Mouse (Mus musculus) liver, embryonic 15.5 days (tissue): ENCODE results near the gene Zfp961. TPM values are rescaled to one million over a fixed set of nuclear protein-coding genes. Genes with fewer than 3 reads are reported as not detected.
"Not testable (repeated sequence)": the region's sequence is repeated elsewhere in the genome, so short reads cannot be mapped to it uniquely, and the experiment has no call there.

Experiments used
- ATAC-seq: fragments of 200-750 bp; cut with Nextera tagmentation; 2 replicates; pipeline ENCODE4 v1.8.0; 2017; ENCODE audit warnings: moderate number of reproducible peaks, mild to moderate bottlenecking, moderate library complexity; ENCODE audit not compliant: insufficient read depth
- H3K27ac ChIP-seq: fragments of 300-500 bp; sonication (generic); replicated peaks from 2 replicates; pipeline ENCODE4 v1.5.1; 2015; ENCODE audit warnings: mild to moderate bottlenecking, inconsistent platforms
- H3K27me3 ChIP-seq: fragments of 300-500 bp; sonication (generic); 2 replicates; pipeline ENCODE4 v1.6.1; 2015; ENCODE audit warnings: mild to moderate bottlenecking, inconsistent platforms
- H3K36me3 ChIP-seq: fragments of 300-500 bp; sonication (generic); replicated peaks from 2 replicates; pipeline ENCODE4 v1.6.1; 2015; ENCODE audit warnings: moderate library complexity, mild to moderate bottlenecking, inconsistent platforms
- H3K4me1 ChIP-seq: fragments of 300-500 bp; sonication (generic); replicated peaks from 2 replicates; pipeline ENCODE4 v1.6.1; 2015; ENCODE audit warnings: inconsistent platforms
- H3K4me2 ChIP-seq: fragments of 300-500 bp; sonication (generic); 2 replicates; pipeline ENCODE4 v1.6.1; 2015; ENCODE audit warnings: moderate library complexity, mild to moderate bottlenecking, inconsistent platforms
- H3K4me3 ChIP-seq: fragments of 300-500 bp; sonication (generic); replicated peaks from 2 replicates; pipeline ENCODE4 v1.5.1; 2015; ENCODE audit warnings: mild to moderate bottlenecking, inconsistent platforms
- H3K9ac ChIP-seq: fragments of 300-500 bp; sonication (generic); 2 replicates; pipeline ENCODE4 v1.6.1; 2015; ENCODE audit warnings: moderate library complexity, mild to moderate bottlenecking, inconsistent platforms
- H3K9me3 ChIP-seq: fragments of 300-500 bp; sonication (generic); replicated peaks from 2 replicates; pipeline ENCODE4 v1.6.1; 2016; ENCODE audit warnings: inconsistent platforms
- WGBS: fragments of 180-500 bp; shearing (Covaris S2); methylation state at CpG from one replicate; pipeline ENCODE4 v1.1.7; 2015; ENCODE audit warnings: mixed read lengths; ENCODE audit not compliant: insufficient replicate concordance; 5-methylcytosine and 5-hydroxymethylcytosine counted together
- polyA plus RNA-seq: library from polyadenylated mRNA; unstranded; fragments of >200 nt; fragmentation: Nextera tagmentation; extraction: Ambion mirVana; gene quantifications from 2 replicates; pipeline ENCODE4 v1.2.1, GENCODE M21; 2015

The Zfp961 gene
- polyA plus RNA-seq, 1 experiment from 2014 or later = 6.5 TPM

DNA sequence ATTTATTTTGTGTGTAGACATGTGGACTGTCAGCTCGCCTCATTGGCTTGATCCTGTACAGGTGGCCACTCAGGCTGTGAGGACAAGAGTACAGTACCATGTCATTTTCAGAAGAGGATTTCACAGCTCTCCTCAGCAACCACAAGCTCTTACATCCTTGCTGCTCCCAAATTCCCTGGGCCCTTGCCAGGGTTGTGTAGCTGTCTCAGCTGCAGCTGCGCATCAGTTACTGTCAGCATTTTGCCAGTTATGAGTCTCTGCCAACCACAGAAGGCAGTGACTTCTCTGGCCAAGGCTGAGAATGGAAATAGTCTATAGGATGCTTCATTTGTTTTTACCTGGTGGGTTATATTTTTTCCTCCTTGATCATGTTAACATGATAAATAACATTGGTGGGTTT lies 67.3 kb downstream of the Zfp961 start:
- no peak overlapping the region for H3K4me2 ChIP-seq
- H3K4me3 ChIP-seq = no peak overlapping the region
- ATAC-seq = no peak
- H3K27me3 ChIP-seq = no peaks in the 10 kb centered on the region
- H3K9me3 ChIP-seq = no peaks in the 10 kb centered on the region
- WGBS = 45% methylated on average over 2 of the region's 2 CpGs
- H3K9ac ChIP-seq = no peak overlapping the region
- no peaks in the 10 kb centered on the region for H3K4me1 ChIP-seq
- H3K36me3 ChIP-seq = no peaks in the 10 kb centered on the region
- no peak overlapping the region for H3K27ac ChIP-seq

DNA sequence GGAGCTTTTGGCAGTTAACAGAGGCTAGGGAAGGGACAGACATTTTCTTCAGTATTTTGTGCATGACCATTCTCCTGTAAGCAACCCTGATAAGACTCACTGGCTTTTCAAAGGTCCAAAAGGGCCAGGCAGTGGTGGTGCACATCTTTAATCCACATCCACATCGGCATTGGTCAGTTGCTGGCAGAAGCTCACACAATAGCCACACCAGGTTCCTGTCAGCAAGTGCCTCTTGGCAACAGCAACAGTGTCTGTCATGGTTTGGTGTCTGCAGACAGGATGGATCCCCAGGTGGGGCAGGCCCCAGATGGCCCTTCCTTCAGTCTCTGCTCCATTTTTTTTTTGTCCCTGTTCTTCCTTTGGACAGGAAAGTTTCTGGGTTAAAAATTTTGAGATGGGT lies 68.2 kb downstream of the Zfp961 start:
- not testable (repeated sequence) for ATAC-seq, H3K4me3 ChIP-seq, H3K4me1 ChIP-seq, H3K27ac ChIP-seq, H3K9me3 ChIP-seq, H3K36me3 ChIP-seq, H3K27me3 ChIP-seq, H3K9ac ChIP-seq, H3K4me2 ChIP-seq
- WGBS = 53% methylated on average over 1 of the region's 1 CpGs

- no peak overlapping the region for H3K4me3 ChIP-seq
- no peak overlapping the region for H3K4me2 ChIP-seq
- no peaks in the 10 kb centered on the region for H3K4me1 ChIP-seq
- no peaks in the 10 kb centered on the region for H3K36me3 ChIP-seq
- H3K27me3 ChIP-seq = no peaks in the 10 kb centered on the region
- H3K9me3 ChIP-seq = no peaks in the 10 kb centered on the region
- ATAC-seq = no peak
- 55% methylated on average over 2 of the region's 2 CpGs for WGBS
- no peak overlapping the region for H3K27ac ChIP-seq
- no peak overlapping the region for H3K9ac ChIP-seq
These were observed 69.0 kb downstream of the Zfp961 start for GRCm38 (mm10) chr8:72019816-72020215.

GRCm38 (mm10) chr8:72024886-72025285 lies 74.0 kb downstream of the Zfp961 start:
- not testable (repeated sequence) for H3K4me1 ChIP-seq, H3K4me3 ChIP-seq, H3K27me3 ChIP-seq, H3K36me3 ChIP-seq, H3K27ac ChIP-seq, H3K9me3 ChIP-seq, H3K9ac ChIP-seq, ATAC-seq, H3K4me2 ChIP-seq
- WGBS = 7% methylated on average over 5 of the region's 9 CpGs

DNA sequence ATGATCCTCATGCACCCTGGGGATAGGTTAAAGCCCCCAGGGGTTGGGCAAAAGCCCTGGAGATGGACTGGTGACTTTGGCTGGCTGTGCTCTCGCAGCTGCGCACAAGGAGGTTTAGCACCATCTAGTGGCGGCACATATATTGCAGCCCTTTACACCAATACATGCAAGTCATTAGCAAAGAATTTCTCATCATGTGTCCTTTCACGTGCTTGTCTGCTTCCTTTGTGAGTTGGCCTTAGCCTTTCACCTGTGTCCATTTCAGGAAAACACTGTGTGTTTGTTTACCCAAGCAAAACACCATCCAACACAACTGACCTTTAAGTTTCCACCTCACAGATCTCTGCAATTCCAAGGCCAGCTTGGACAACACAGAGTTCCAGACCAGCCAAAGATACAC lies 82.1 kb downstream of the Zfp961 start:
- H3K4me2 ChIP-seq, ATAC-seq, H3K36me3 ChIP-seq, H3K9ac ChIP-seq, H3K27ac ChIP-seq, H3K4me3 ChIP-seq, H3K27me3 ChIP-seq, H3K9me3 ChIP-seq, H3K4me1 ChIP-seq: not testable (repeated sequence)
- WGBS = 13% methylated on average over 4 of the region's 4 CpGs

DNA sequence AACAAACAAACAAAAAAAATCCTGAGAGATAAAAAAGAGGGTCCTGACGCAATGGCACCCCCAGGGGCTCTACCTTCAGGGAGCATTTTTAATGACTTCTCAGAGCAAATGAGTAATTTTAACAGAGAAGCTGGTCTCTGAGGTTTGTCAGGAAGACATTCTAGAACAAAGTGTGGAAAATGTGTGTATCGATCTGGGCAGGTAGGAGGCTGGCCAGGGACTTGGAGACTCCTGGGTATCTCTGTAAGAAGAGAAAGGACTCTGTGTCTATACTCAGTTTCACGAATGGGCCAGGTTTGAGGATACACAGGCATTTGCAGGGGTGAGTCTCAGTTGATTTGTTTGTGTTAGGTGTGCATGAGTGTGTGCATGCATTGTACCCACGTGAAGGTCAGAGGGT lies 90.1 kb downstream of the Zfp961 start, which contains the start of gene Olfr372:
TSS of gene Olfr372 (plus strand) at position 301 of the 400 bp plus-strand sequence.
- not testable (repeated sequence) for H3K27me3 ChIP-seq, H3K4me2 ChIP-seq, H3K4me1 ChIP-seq, H3K9me3 ChIP-seq, ATAC-seq, H3K27ac ChIP-seq, H3K36me3 ChIP-seq, H3K4me3 ChIP-seq, H3K9ac ChIP-seq
- 69% methylated on average over 4 of the region's 4 CpGs for WGBS

GRCm38 (mm10) chr8:72042493-72042892 lies 91.7 kb downstream of the Zfp961 start:
- 43% methylated on average over 1 of the region's 1 CpGs for WGBS
- ATAC-seq = no peak

More at GRCm38 (mm10) chr8:72042493-72042892, 91.7 kb downstream of the Zfp961 start:
- Histone ChIP-seq H3K27ac (no peak overlapping the region), H3K27me3 (no peaks in the 10 kb centered on the region), H3K4me3 (no peak overlapping the region), H3K36me3 (no peaks in the 10 kb centered on the region), H3K4me2 (no peak overlapping the region), H3K9ac (no peak overlapping the region), H3K4me1 (no peaks in the 10 kb centered on the region), H3K9me3 (no peaks in the 10 kb centered on the region)

Other genes starting within 250 kb of the Zfp961 start
- 4.1 and 5.2 TPM in 2 replicates for gene B3gnt3, start 249.2 kb upstream of the Zfp961 start, polyA plus RNA-seq
- gene Fcho1, start 225.3 kb upstream of the Zfp961 start, polyA plus RNA-seq = 23.0 and 25.0 TPM in 2 replicates
- 1.8 and 1.9 TPM in 2 replicates for gene Zfp709, start 69.0 kb upstream of the Zfp961 start, polyA plus RNA-seq
- 0.94 and 1.1 TPM in 2 replicates for gene Zfp882, start 42.4 kb upstream of the Zfp961 start, polyA plus RNA-seq
- gene Zfp617, start 42.4 kb upstream of the Zfp961 start, polyA plus RNA-seq = 7.8 and 8.6 TPM in 2 replicates
- 3.2 and 4.3 TPM in 2 replicates for gene Cyp4f18, start 58.6 kb downstream of the Zfp961 start, polyA plus RNA-seq
- gene Olfr372, start 90.2 kb downstream of the Zfp961 start, polyA plus RNA-seq = not detected in 2 replicates
- not detected in 2 replicates for gene Olfr373, start 132.1 kb downstream of the Zfp961 start, polyA plus RNA-seq
- gene Olfr374, start 156.0 kb downstream of the Zfp961 start, polyA plus RNA-seq = 0.03 and 0.05 TPM in 2 replicates
- gene Tpm4, start 183.9 kb downstream of the Zfp961 start, polyA plus RNA-seq = 80.7 and 82.6 TPM in 2 replicates
- 66.4 and 69.7 TPM in 2 replicates for gene Rab8a, start 210.2 kb downstream of the Zfp961 start, polyA plus RNA-seq
- gene Hsh2d, start 238.6 kb downstream of the Zfp961 start, polyA plus RNA-seq = 0.26 and 0.33 TPM in 2 replicates